Mouse (Mus musculus) MEL (cell line): ENCODE measurements around the gene Clpsl2. TPM values are rescaled to one million over a fixed set of nuclear protein-coding genes. Genes with fewer than 3 reads are reported as not detected.

Experiments
- DNase-seq: peaks from one replicate; pipeline ENCODE4 v3.0.0; 2011; ENCODE audit warnings: low read depth, low spot score
- H3K27ac ChIP-seq: 2 replicates; pipeline ENCODE4 v1.5.1; 2012; ENCODE audit warnings: low read depth, mild to moderate bottlenecking, control low read depth, low read length, moderate library complexity; ENCODE audit not compliant: control insufficient read depth
- H3K27me3 ChIP-seq, 2 experiments: fragments of 150-350 bp in 1 of 2; sonication (generic) in 1 of 2; 2 replicates each; pipeline ENCODE4 v1.6.1; 2012; ENCODE audit warnings: low read length in 2 of 2, mild to moderate bottlenecking in 2 of 2, improper control_type of control experiment in 1 of 2, moderate library complexity in 1 of 2; ENCODE audit not compliant: insufficient read depth in 2 of 2, control insufficient read depth in 1 of 2
- H3K36me3 ChIP-seq, 2 experiments: 2 replicates each; pipeline ENCODE4 v1.6.1; 2012 to 2014; ENCODE audit warnings: low read length in 2 of 2, improper control_type of control experiment in 1 of 2, inconsistent platforms in 1 of 2, mild to moderate bottlenecking in 1 of 2; ENCODE audit not compliant: insufficient read depth in 2 of 2, control insufficient read depth in 1 of 2
- H3K4me1 ChIP-seq, 2 experiments: fragments of 150-350 bp in 1 of 2; sonication (generic) in 1 of 2; 2 replicates each; pipeline ENCODE4 v1.6.1; 2012; ENCODE audit warnings: low read length in 2 of 2, improper control_type of control experiment in 1 of 2, mild to moderate bottlenecking in 1 of 2; ENCODE audit not compliant: insufficient read depth in 2 of 2, control insufficient read depth in 1 of 2
- H3K4me3 ChIP-seq, 2 experiments: fragments of 150-350 bp in 1 of 2; sonication (generic) in 1 of 2; 2 replicates each; pipeline ENCODE4 v1.5.1; 2012; ENCODE audit warnings: low read depth in 2 of 2, low read length in 2 of 2, mild to moderate bottlenecking in 2 of 2, moderate library complexity in 2 of 2, control low read depth in 1 of 2, improper control_type of control experiment in 1 of 2; ENCODE audit not compliant: control insufficient read depth in 1 of 2, insufficient read depth in 1 of 2
- H3K79me2 ChIP-seq: 2 replicates; pipeline ENCODE4 v1.6.1; 2012; ENCODE audit warnings: mild to moderate bottlenecking, low read length, moderate library complexity; ENCODE audit not compliant: control insufficient read depth, poor library complexity, insufficient read depth
- H3K9ac ChIP-seq: 2 replicates; pipeline ENCODE4 v1.6.1; 2012; ENCODE audit warnings: low read depth, mild to moderate bottlenecking, control low read depth, low read length, moderate library complexity; ENCODE audit not compliant: control insufficient read depth, poor library complexity, severe bottlenecking
- H3K9me3 ChIP-seq: fragments of 150-350 bp; sonication (generic); replicated peaks from 2 replicates; pipeline ENCODE4 v1.6.1; 2012; ENCODE audit warnings: mild to moderate bottlenecking, low read length, improper control_type of control experiment, moderate library complexity; ENCODE audit not compliant: insufficient read depth
- BHLHE40 ChIP-seq: IDR thresholded peaks from 2 replicates; pipeline ENCODE4 v1.6.1; 2012; ENCODE audit warnings: low read depth, mild to moderate bottlenecking, inconsistent platforms, low read length, improper control_type of control experiment, borderline replicate concordance
- E2F4 ChIP-seq: IDR thresholded peaks from 2 replicates; pipeline ENCODE4 v1.6.1; 2011; ENCODE audit warnings: low read depth, low read length, improper control_type of control experiment, borderline replicate concordance
- ETS1 ChIP-seq: IDR thresholded peaks from 2 replicates; pipeline ENCODE4 v1.6.1; 2012; ENCODE audit warnings: low read depth, mild to moderate bottlenecking, inconsistent platforms, low read length, improper control_type of control experiment, moderate library complexity
- GATA1 ChIP-seq: IDR thresholded peaks from 2 replicates; pipeline ENCODE4 v1.6.1; 2011; ENCODE audit warnings: low read depth, low read length, improper control_type of control experiment
- JUND ChIP-seq: IDR thresholded peaks from 2 replicates; pipeline ENCODE4 v1.6.1; 2011; ENCODE audit warnings: low read depth, mild to moderate bottlenecking, improper control_type of control experiment, low read length
- KAT2A ChIP-seq: conservative IDR thresholded peaks from 2 replicates; pipeline ENCODE4 v1.6.1; 2012; ENCODE audit warnings: low read depth, low read length, improper control_type of control experiment, inconsistent platforms
- MEF2A ChIP-seq: IDR thresholded peaks from 2 replicates; pipeline ENCODE4 v1.6.1; 2014; ENCODE audit warnings: low read depth, mild to moderate bottlenecking, inconsistent platforms, low read length, improper control_type of control experiment; ENCODE audit not compliant: poor library complexity, insufficient replicate concordance, severe bottlenecking; ENCODE audit errors: extremely low read depth
- MXI1 ChIP-seq: IDR thresholded peaks from 2 replicates; pipeline ENCODE4 v1.6.1; 2011; ENCODE audit warnings: mild to moderate bottlenecking, low read depth, low read length, improper control_type of control experiment
- NELFE ChIP-seq: IDR thresholded peaks from 2 replicates; pipeline ENCODE4 v1.6.1; 2011; ENCODE audit warnings: low read depth, low read length, improper control_type of control experiment
- NRF1 ChIP-seq: IDR thresholded peaks from 2 replicates; pipeline ENCODE4 v1.6.1; 2014; ENCODE audit warnings: low read depth, mild to moderate bottlenecking, inconsistent platforms, low read length, improper control_type of control experiment, moderate library complexity; ENCODE audit not compliant: poor library complexity, insufficient read depth, severe bottlenecking
- POLR2AphosphoS5 ChIP-seq: IDR thresholded peaks from 2 replicates; pipeline ENCODE4 v1.6.1; 2012; ENCODE audit warnings: low read depth, borderline replicate concordance, mild to moderate bottlenecking, inconsistent platforms, low read length, moderate library complexity, mixed read lengths
- RCOR1 ChIP-seq: IDR thresholded peaks from 2 replicates; pipeline ENCODE4 v1.6.1; 2012; ENCODE audit warnings: low read depth, mild to moderate bottlenecking, inconsistent platforms, low read length, improper control_type of control experiment
- SMC3 ChIP-seq: IDR thresholded peaks from 2 replicates; pipeline ENCODE4 v1.6.1; 2011; ENCODE audit warnings: low read depth, low read length, improper control_type of control experiment
- TBP ChIP-seq: IDR thresholded peaks from 2 replicates; pipeline ENCODE4 v1.8.0; 2011; ENCODE audit warnings: low read depth, low read length, improper control_type of control experiment
- TCF12 ChIP-seq: IDR thresholded peaks from 2 replicates; pipeline ENCODE4 v1.6.1; 2014; ENCODE audit warnings: low read depth, mild to moderate bottlenecking, inconsistent platforms, low read length, improper control_type of control experiment, moderate library complexity
- USF1 ChIP-seq: IDR thresholded peaks from 2 replicates; pipeline ENCODE4 v1.6.1; 2014; ENCODE audit warnings: low read depth, mild to moderate bottlenecking, inconsistent platforms, low read length, improper control_type of control experiment, moderate library complexity
- USF2 ChIP-seq, 2 experiments: IDR thresholded peaks; 2 replicates each; pipeline ENCODE4 v1.6.1; 2011 to 2012; ENCODE audit warnings: improper control_type of control experiment in 2 of 2, low read length in 2 of 2, borderline replicate concordance in 1 of 2, inconsistent platforms in 1 of 2, low read depth in 1 of 2, mild to moderate bottlenecking in 1 of 2; ENCODE audit not compliant: insufficient read depth in 1 of 2
- ZC3H11A ChIP-seq: IDR thresholded peaks from 2 replicates; pipeline ENCODE4 v1.6.1; 2012; ENCODE audit warnings: low read depth, mild to moderate bottlenecking, inconsistent platforms, low read length, improper control_type of control experiment
- ZMIZ1 ChIP-seq: IDR thresholded peaks from 2 replicates; pipeline ENCODE4 v1.6.1; 2012; ENCODE audit warnings: low read depth, mild to moderate bottlenecking, inconsistent platforms, low read length, improper control_type of control experiment, moderate library complexity
- ZNF384 ChIP-seq: IDR thresholded peaks from 2 replicates; pipeline ENCODE4 v1.6.1; 2012; ENCODE audit warnings: low read depth, mild to moderate bottlenecking, inconsistent platforms, low read length, improper control_type of control experiment
- polyA plus RNA-seq, 2 experiments: library from polyadenylated mRNA; stranded (reverse) in 1 of 2; unstranded in 1 of 2; fragments of >175 nt in 1 of 2; fragments of >200 nt in 1 of 2; gene quantifications; 2 replicates each; pipeline versions ENCODE4 v1.2.1 to v1.2.4; 2012; ENCODE audit warnings: low replicate concordance in 2 of 2, low read depth in 1 of 2; ENCODE audit not compliant: insufficient read length in 2 of 2, insufficient read depth in 1 of 2, missing spikeins in 1 of 2
- total RNA-seq: library from RNA; depleted of rRNA; stranded (reverse); fragments of 300-350 nt; gene quantifications from 2 replicates; pipeline ENCODE4 v1.2.3, GENCODE M21; 2012

Clpsl2 gene
- total and polyA plus RNA-seq, 3 experiments: not detected

- Histone ChIP-seq H3K9ac (no peak overlapping the region; the same call in 1 of the 2 replicates), H3K4me1 (peaks cover 0 to 27% of the 10 kb centered on the region in 2 experiments; a peak in 3 of 4 replicates), H3K4me3 (no peak overlapping the region; a peak in 1 of 4 replicates), H3K27me3 (no peaks in the 10 kb centered on the region), H3K27ac (no peak overlapping the region), H3K9me3 (no peaks in the 10 kb centered on the region), H3K36me3 (peaks cover 0 to 10% of the 10 kb centered on the region in 2 experiments; a peak in 2 of 4 replicates), H3K79me2 (no peaks in the 10 kb centered on the region; the same call in 1 of the 2 replicates)
- TF ChIP-seq NELFE (no peak), SMC3 (no peak), ETS1 (no peak), POLR2AphosphoS5 (no peak), MXI1 (no peak), TBP (no peak), USF2 (IDR thresholded peaks at IDR 0.05; ENCODE audit: borderline replicate concordance in 1 of 2, insufficient read depth in 1 of 2, low read depth in 1 of 2, low read length in 2 of 2) (no peak), RCOR1 (no peak), BHLHE40 (no peak), ZNF384 (no peak)
- DNase-seq: peak; percentile 35
Observed at GRCm38 (mm10) chr17:28516881-28517280, 32.3 kb upstream of the Clpsl2 start.

GRCm38 (mm10) chr17:28517441-28517955 is 31.7 kb upstream of the Clpsl2 start, which contains the start of gene Fkbp5:
Fkbp5 (minus strand) TSS chr17:28517527.
- peaks cover 0 to 14% of the 10 kb centered on the region in 2 experiments; a peak in 2 of 4 replicates for H3K36me3 ChIP-seq
- no peaks in the 10 kb centered on the region for H3K9me3 ChIP-seq
- peak within 1 kb of the TSS; percentile 89 for H3K27ac ChIP-seq
- no peaks in the 10 kb centered on the region; the same call in 1 of the 2 replicates for H3K79me2 ChIP-seq
- peaks cover 0 to 32% of the 10 kb centered on the region in 2 experiments; a peak in 3 of 4 replicates for H3K4me1 ChIP-seq
- peak within 1 kb of the TSS; percentile 75 for H3K9ac ChIP-seq
- DNase-seq: peak; percentile 71
- no peaks in the 10 kb centered on the region for H3K27me3 ChIP-seq
- H3K4me3 ChIP-seq: peak within 1 kb of the TSS; percentile 52 to 87
- TF ChIP-seq BHLHE40 (peak; percentile 71; the same call in 1 of the 2 replicates), RCOR1 (no peak), USF1 (peak; percentile 87), USF2 (IDR thresholded peaks at IDR 0.05; ENCODE audit: borderline replicate concordance in 1 of 2, insufficient read depth in 1 of 2, low read depth in 1 of 2, low read length in 2 of 2) (peak; percentile 17 to 31; a peak in 1 of 4 replicates)

- Histone ChIP-seq H3K4me1 (peaks cover 0 to 32% of the 10 kb centered on the region in 2 experiments; a peak in 3 of 4 replicates), H3K79me2 (no peaks in the 10 kb centered on the region; the same call in 1 of the 2 replicates), H3K27ac (peak overlapping the region; percentile 89), H3K4me3 (peak overlapping the region; percentile 52 to 87), H3K36me3 (peaks cover 0 to 14% of the 10 kb centered on the region in 2 experiments; a peak in 2 of 4 replicates), H3K27me3 (no peaks in the 10 kb centered on the region), H3K9ac (peak overlapping the region; percentile 75), H3K9me3 (no peaks in the 10 kb centered on the region)
- peak; percentile 84 for DNase-seq
- no peak for TF ChIP-seq USF2 (IDR thresholded peaks at IDR 0.05; ENCODE audit: borderline replicate concordance in 1 of 2, insufficient read depth in 1 of 2, low read depth in 1 of 2, low read length in 2 of 2)
- no peak for TF ChIP-seq JUND
- TF ChIP-seq ETS1: no peak
- TF ChIP-seq POLR2AphosphoS5: no peak
- no peak for TF ChIP-seq SMC3
- no peak for TF ChIP-seq GATA1
- no peak for TF ChIP-seq E2F4
- TF ChIP-seq ZC3H11A: no peak
- TF ChIP-seq MEF2A: no peak
- no peak for TF ChIP-seq TCF12
- TF ChIP-seq NELFE: peak; percentile 39; the same call in 1 of the 2 replicates
- TF ChIP-seq KAT2A: no peak
- TF ChIP-seq ZMIZ1: peak; percentile 66; the same call in 1 of the 2 replicates
- peak; percentile 51; the same call in 1 of the 2 replicates for TF ChIP-seq MXI1
- no peak for TF ChIP-seq NRF1
Observed at GRCm38 (mm10) chr17:28517956-28518614, 31.1 kb upstream of the Clpsl2 start.
